In genomic region chr10:111189022-111189555, GRCm38 (mm10) we compare ENCODE assay signal across 15 mouse cellular contexts. TPM values are rescaled to one million over a fixed set of nuclear protein-coding genes. Genes with fewer than 3 reads are reported as not detected.
DNase-seq lines count a peak whose midpoint lies in the region; ATAC-seq lines count a peak whose summit lies in the region.
"Had no signal": no experiment of that assay in that cellular context is flagged by ENCODE, and none has a peak within 500 bp of the region (broad histone marks: within the 10 kb centered on the region; RNA-seq: fewer than 3 reads in every experiment).

No protein-coding gene starts in this region.

- 61% methylated on average over 4 of the region's 4 CpGs for WGBS in heart, embryonic 14.5 days
- WGBS in midbrain, embryonic 14.5 days = 84% methylated on average over 4 of the region's 4 CpGs

- DNase-seq in heart, postnatal 14 days = no peak
- DNase-seq in kidney, adult 18-20 months = peak; percentile 77
- DNase-seq in kidney, postnatal 4 days = peak; percentile 42 to 58
- DNase-seq in urinary bladder, adult 18-20 months (ENCODE audit: low spot score in 2 of 2) = no peak
- DNase-seq in midbrain, embryonic 14.5 days = no peak
- DNase-seq in Muller cell, postnatal 12 days (ENCODE audit: inconsistent ontology term) = no peak
- DNase-seq: adrenal gland, postnatal 25 days; cerebellum, adult 11-12 months; embryo, embryonic 11 days; lung, embryonic 14.5 days had no signal

- H3K4me1 ChIP-seq in heart, embryonic 14.5 days (ENCODE audit: control insufficient read depth in 2 of 2, insufficient read depth in 2 of 2, low read length in 2 of 2) = peaks cover 10 to 50% of the 10 kb centered on the region in 2 experiments
- peaks cover 13% of the 10 kb centered on the region for H3K4me1 ChIP-seq in midbrain, embryonic 14.5 days (ENCODE audit: control insufficient read depth, insufficient read depth, low read length)

- no peak overlapping the region for H3K4me3 ChIP-seq in heart, embryonic 14.5 days (ENCODE audit: control insufficient read depth in 1 of 2, insufficient read depth in 1 of 2, low read depth in 1 of 2, low read length in 2 of 2)
- no peak overlapping the region for H3K4me3 ChIP-seq in midbrain, embryonic 14.5 days (replicated peaks; ENCODE audit: low read depth, low read length)
- H3K4me3 ChIP-seq: erythroblast, embryonic 14.5 days; myocyte had no signal

- intact Hi-C loops in heart, postnatal 14 days (cut with DNase I) = no loop called here

- no peak overlapping the region for H3K9ac ChIP-seq in heart, embryonic 14.5 days (ENCODE audit: low read length)
- no peak overlapping the region for H3K9ac ChIP-seq in midbrain, embryonic 14.5 days (replicated peaks; ENCODE audit: low read length)
- H3K9ac ChIP-seq: lung, embryonic 14.5 days had no signal

- peak overlapping the region; percentile 39 to 54 for H3K27ac ChIP-seq in heart, embryonic 14.5 days (replicated peaks in 1 of 2; ENCODE audit: control insufficient read depth in 1 of 2, insufficient read depth in 1 of 2, low read depth in 2 of 2, low read length in 2 of 2)
- H3K27ac ChIP-seq in midbrain, embryonic 14.5 days (replicated peaks; ENCODE audit: low read depth, low read length) = no peak overlapping the region

- H3K36me3 ChIP-seq in heart, embryonic 14.5 days (ENCODE audit: control insufficient read depth, insufficient read depth, low read length) = no peaks in the 10 kb centered on the region
- H3K36me3 ChIP-seq in midbrain, embryonic 14.5 days (ENCODE audit: control insufficient read depth, insufficient read depth, low read length) = no peaks in the 10 kb centered on the region

- no peaks in the 10 kb centered on the region for H3K27me3 ChIP-seq in heart, embryonic 14.5 days (ENCODE audit: control insufficient read depth, insufficient read depth, low read length)
- no peaks in the 10 kb centered on the region for H3K27me3 ChIP-seq in midbrain, embryonic 14.5 days (ENCODE audit: control insufficient read depth, insufficient read depth, low read length)

- no peak for ATAC-seq in heart, embryonic 14.5 days (ENCODE audit: insufficient number of reproducible peaks, insufficient read depth, low FRiP score, low read depth)
- ATAC-seq in CD4-positive, CD25-positive, alpha-beta regulatory T cell, adult 4 months = peak; percentile 46
- ATAC-seq in midbrain, embryonic 14.5 days (ENCODE audit: low FRiP score, low TSS enrichment) = no peak
- ATAC-seq: intestine, postnatal 0 days had no signal

- H3K4me2 ChIP-seq in heart, embryonic 14.5 days (ENCODE audit: low read length) = no peak overlapping the region
- no peak overlapping the region for H3K4me2 ChIP-seq in midbrain, embryonic 14.5 days (ENCODE audit: low read length)
- H3K4me2 ChIP-seq: lung, embryonic 14.5 days had no signal

- H3K9me3 ChIP-seq in heart, embryonic 14.5 days (ENCODE audit: control insufficient read depth, low read length) = no peaks in the 10 kb centered on the region
- H3K9me3 ChIP-seq in midbrain, embryonic 14.5 days (ENCODE audit: control insufficient read depth, low read length) = no peaks in the 10 kb centered on the region

RNA-seq across cellular contexts. Expression of gene Osbpl8, which starts 24.5 kb away (rescaled TPM):
- 43.9 and 50.3 TPM in 2 replicates for polyA plus RNA-seq in heart, embryonic 14.5 days (2014; fragmentation: Nextera tagmentation; extraction: Ambion mirVana)
- total RNA-seq in heart, postnatal 14 days (2021) = 10 to 100 TPM; 68.2 to 78.9 TPM
- 10 to 100 TPM; 12.9 to 13.2 TPM for polyA plus RNA-seq in CD4-positive, CD25-positive, alpha-beta regulatory T cell, adult 4 months (2017; shearing (Covaris generic))
- 17.9 and 19.0 TPM in 2 replicates for polyA plus RNA-seq in midbrain, embryonic 14.5 days (2014; fragmentation: Nextera tagmentation; extraction: Ambion mirVana)

Comparison
In these comparisons a context has a peak if more than half of its experiments do, and no peak if none do; other contexts are left out.
1. DNase-seq: peak in kidney, adult 18-20 months (single experiment) and kidney, postnatal 4 days (2 of 2); none in heart, postnatal 14 days (0 of 2), urinary bladder, adult 18-20 months (0 of 2), midbrain, embryonic 14.5 days (single experiment) and Muller cell, postnatal 12 days (single experiment).